Mouse (Mus musculus) spleen, postnatal 10 days (tissue): Measurements from ENCODE around the gene Bcl9l.
"Not testable (repeated sequence)": the region's sequence is repeated elsewhere in the genome, so short reads cannot be mapped to it uniquely, and the experiment has no call there.

Experiments
- DNase-seq, 2 experiments: peaks; one replicate each; pipeline ENCODE4 v3.0.0; 2021 to 2022; ENCODE audit warnings: low spot score in 2 of 2

Bcl9l gene

GRCm38 (mm10) chr9:44482552-44482951 is at the start of gene Bcl9l:
Bcl9l (plus strand) TSS chr9:44482825.
- DNase-seq, result peak; percentile 64 to 86

GRCm38 (mm10) chr9:44435747-44436146 is 46.9 kb upstream of the Bcl9l start:
- DNase-seq, result peak in 1 of 2 experiments; percentile 50

- DNase-seq, result no peak
Observed at GRCm38 (mm10) chr9:44440961-44441360, 41.7 kb upstream of the Bcl9l start, which contains the start of gene Foxr1. Foxr1 (minus strand) TSS chr9:44441136.

- not testable (repeated sequence) for DNase-seq
Observed at GRCm38 (mm10) chr9:44444402-44445025, 38.1 kb upstream of the Bcl9l start.

GRCm38 (mm10) chr9:44450387-44450786 is 32.2 kb upstream of the Bcl9l start:
- DNase-seq, result peak in 1 of 2 experiments; percentile 46

GRCm38 (mm10) chr9:44454132-44454890 is 28.3 kb upstream of the Bcl9l start:
- DNase-seq, result peak; percentile 69 to 90

- DNase-seq, result no peak
Observed at GRCm38 (mm10) chr9:44454891-44455220, 27.8 kb upstream of the Bcl9l start, which contains the start of gene Upk2. Upk2 (minus strand) TSS chr9:44454976.

- no peak for DNase-seq
Observed at GRCm38 (mm10) chr9:44457035-44457742, 25.4 kb upstream of the Bcl9l start.

- DNase-seq, result no peak
Observed at GRCm38 (mm10) chr9:44461950-44462349, 20.7 kb upstream of the Bcl9l start.

GRCm38 (mm10) chr9:44468224-44468623 is 14.4 kb upstream of the Bcl9l start:
- DNase-seq, result no peak

GRCm38 (mm10) chr9:44468800-44469199 is 13.8 kb upstream of the Bcl9l start:
- no peak for DNase-seq

- no peak for DNase-seq
Observed at GRCm38 (mm10) chr9:44473184-44473583, 9.4 kb upstream of the Bcl9l start.

- no peak for DNase-seq
Observed at GRCm38 (mm10) chr9:44474327-44474726, 8.3 kb upstream of the Bcl9l start.

- no peak for DNase-seq
Observed at GRCm38 (mm10) chr9:44475936-44476335, 6.7 kb upstream of the Bcl9l start.

- DNase-seq, result peak; percentile 14 to 54
Observed at GRCm38 (mm10) chr9:44477339-44478228, 5.0 kb upstream of the Bcl9l start.

GRCm38 (mm10) chr9:44478229-44478921 is 4.2 kb upstream of the Bcl9l start:
- peak in 1 of 2 experiments; percentile 36 for DNase-seq

- peak in 1 of 2 experiments; percentile 40 for DNase-seq
Observed at GRCm38 (mm10) chr9:44478959-44479605, 3.5 kb upstream of the Bcl9l start.

- peak; percentile 54 to 75 for DNase-seq
Observed at GRCm38 (mm10) chr9:44479628-44480428, 2.8 kb upstream of the Bcl9l start.

GRCm38 (mm10) chr9:44482112-44482511 is 513 bp upstream of the Bcl9l start:
- no peak for DNase-seq
